Mouse (Mus musculus): ENCODE results near the gene Bcl9l.

- TF ChIP-seq CTCF (IDR thresholded peaks at IDR 0.05; ENCODE audit: borderline replicate concordance, insufficient read depth, low read length), result no peak
- no peak for TF ChIP-seq POLR2A (IDR thresholded peaks at IDR 0.05; ENCODE audit: low read depth, low read length)
Measured at GRCm38 (mm10) chr9:44485516-44486161, 3.0 kb downstream of the Bcl9l start.
